Mouse (Mus musculus): ENCODE measurements around the gene 1700030K09Rik. TPM values are rescaled to one million over a fixed set of nuclear protein-coding genes. Genes with fewer than 3 reads are reported as not detected.

The 1700030K09Rik gene
- total and polyA plus RNA-seq, 3 experiments, result 8.4 to 10.3 TPM; not detected in 1

GRCm38 (mm10) chr8:72496217-72496616 is 52.5 kb downstream of the 1700030K09Rik start:
- H3K79me2 ChIP-seq (ENCODE audit: control insufficient read depth, insufficient read depth, low read length, poor library complexity), result peaks cover 33% of the 10 kb centered on the region
- no peaks in the 10 kb centered on the region for H3K27me3 ChIP-seq (ENCODE audit: control insufficient read depth in 1 of 2, insufficient read depth in 2 of 2, low read length in 2 of 2)
- DNase-seq (ENCODE audit: low read depth, low spot score), result no peak
- no peak for TF ChIP-seq SIN3A (IDR thresholded peaks at IDR 0.05; ENCODE audit: low read length)
- peaks cover 0 to 10% of the 10 kb centered on the region in 2 experiments; a peak in 1 of 4 replicates for H3K4me1 ChIP-seq (ENCODE audit: control insufficient read depth in 1 of 2, insufficient read depth in 2 of 2, low read length in 2 of 2)
- no peak overlapping the region for H3K27ac ChIP-seq (ENCODE audit: control insufficient read depth, low read depth, low read length)
- H3K9ac ChIP-seq (ENCODE audit: control insufficient read depth, low read depth, low read length, poor library complexity, severe bottlenecking), result no peak overlapping the region
- no peak overlapping the region for H3K4me3 ChIP-seq (ENCODE audit: control insufficient read depth in 1 of 2, insufficient read depth in 1 of 2, low read depth in 2 of 2, low read length in 2 of 2)
- H3K36me3 ChIP-seq (ENCODE audit: control insufficient read depth in 1 of 2, insufficient read depth in 2 of 2, low read length in 2 of 2), result peaks cover 4 to 7% of the 10 kb centered on the region in 2 experiments; a peak in 3 of 4 replicates
- H3K9me3 ChIP-seq (replicated peaks; ENCODE audit: insufficient read depth, low read length), result no peaks in the 10 kb centered on the region

GRCm38 (mm10) chr8:72497911-72498310 is 54.2 kb downstream of the 1700030K09Rik start:
- no peak overlapping the region for H3K27ac ChIP-seq (ENCODE audit: control insufficient read depth, low read depth, low read length)
- H3K36me3 ChIP-seq (ENCODE audit: control insufficient read depth in 1 of 2, insufficient read depth in 2 of 2, low read length in 2 of 2), result peaks cover 6 to 7% of the 10 kb centered on the region in 2 experiments
- H3K27me3 ChIP-seq (ENCODE audit: control insufficient read depth in 1 of 2, insufficient read depth in 2 of 2, low read length in 2 of 2), result no peaks in the 10 kb centered on the region
- peaks cover 37% of the 10 kb centered on the region for H3K79me2 ChIP-seq (ENCODE audit: control insufficient read depth, insufficient read depth, low read length, poor library complexity)
- no peak for DNase-seq (ENCODE audit: low read depth, low spot score)
- no peak overlapping the region for H3K9ac ChIP-seq (ENCODE audit: control insufficient read depth, low read depth, low read length, poor library complexity, severe bottlenecking)
- H3K4me3 ChIP-seq (ENCODE audit: control insufficient read depth in 1 of 2, insufficient read depth in 1 of 2, low read depth in 2 of 2, low read length in 2 of 2), result no peak overlapping the region
- H3K9me3 ChIP-seq (replicated peaks; ENCODE audit: insufficient read depth, low read length), result no peaks in the 10 kb centered on the region
- H3K4me1 ChIP-seq (ENCODE audit: control insufficient read depth in 1 of 2, insufficient read depth in 2 of 2, low read length in 2 of 2), result peaks cover 0 to 4% of the 10 kb centered on the region in 2 experiments; a peak in 1 of 4 replicates
- no peak for TF ChIP-seq MAZ (IDR thresholded peaks at IDR 0.05; ENCODE audit: low read depth, low read length)
- TF ChIP-seq SIN3A (IDR thresholded peaks at IDR 0.05; ENCODE audit: low read length), result no peak
- TF ChIP-seq USF2 (IDR thresholded peaks at IDR 0.05; ENCODE audit: borderline replicate concordance in 1 of 2, insufficient read depth in 1 of 2, low read depth in 1 of 2, low read length in 2 of 2), result no peak
- no peak for TF ChIP-seq UBTF (IDR thresholded peaks at IDR 0.05; ENCODE audit: borderline replicate concordance, insufficient read depth, low read depth, low read length)
- TF ChIP-seq CHD2 (IDR thresholded peaks at IDR 0.05; ENCODE audit: low read length), result no peak
- TF ChIP-seq MAFK (IDR thresholded peaks at IDR 0.05; ENCODE audit: borderline replicate concordance, low read depth, low read length), result no peak
- no peak for TF ChIP-seq GABPA (IDR thresholded peaks at IDR 0.05; ENCODE audit: low read depth, low read length)
- TF ChIP-seq E2F4 (IDR thresholded peaks at IDR 0.05; ENCODE audit: borderline replicate concordance, low read depth, low read length), result no peak
- no peak for TF ChIP-seq JUND (IDR thresholded peaks at IDR 0.05; ENCODE audit: low read depth, low read length)

DNA sequence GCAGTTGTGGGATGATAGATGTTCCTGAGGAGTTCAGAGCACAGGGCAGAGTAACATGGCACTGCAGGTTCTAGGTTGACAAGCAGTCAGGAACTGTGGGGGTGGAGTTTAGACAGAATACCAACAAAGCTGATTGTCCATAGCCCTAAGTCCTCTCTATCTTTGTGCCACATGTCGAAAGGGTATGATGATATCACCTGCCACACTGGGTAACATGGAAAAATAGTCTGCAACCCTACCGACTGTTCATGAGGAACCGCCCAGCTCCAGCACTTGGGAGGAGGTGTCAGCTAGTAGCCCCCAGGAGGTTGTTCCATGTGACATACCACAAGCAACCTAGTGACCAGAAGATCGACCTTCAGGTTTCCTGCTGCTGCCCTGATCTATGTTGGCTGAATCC is 54.8 kb downstream of the 1700030K09Rik start:
- no peaks in the 10 kb centered on the region for H3K9me3 ChIP-seq (replicated peaks; ENCODE audit: insufficient read depth, low read length)
- DNase-seq (ENCODE audit: low read depth, low spot score), result no peak
- no peak for TF ChIP-seq RCOR1 (IDR thresholded peaks at IDR 0.05; ENCODE audit: low read depth, low read length)
- TF ChIP-seq ZKSCAN1 (IDR thresholded peaks at IDR 0.05; ENCODE audit: low read depth, low read length), result no peak
- no peak for TF ChIP-seq MYB (IDR thresholded peaks at IDR 0.05; ENCODE audit: low read depth, low read length)
- TF ChIP-seq USF2 (IDR thresholded peaks at IDR 0.05; ENCODE audit: borderline replicate concordance in 1 of 2, insufficient read depth in 1 of 2, low read depth in 1 of 2, low read length in 2 of 2), result no peak
- TF ChIP-seq MAFK (IDR thresholded peaks at IDR 0.05; ENCODE audit: borderline replicate concordance, low read depth, low read length), result no peak
- no peak for TF ChIP-seq ZC3H11A (IDR thresholded peaks at IDR 0.05; ENCODE audit: low read depth, low read length)
- TF ChIP-seq SIN3A (IDR thresholded peaks at IDR 0.05; ENCODE audit: low read length), result no peak
- no peak for TF ChIP-seq BHLHE40 (IDR thresholded peaks at IDR 0.05; ENCODE audit: borderline replicate concordance, low read depth, low read length)
- TF ChIP-seq GATA1 (IDR thresholded peaks at IDR 0.05; ENCODE audit: low read depth, low read length), result no peak
- TF ChIP-seq ETS1 (IDR thresholded peaks at IDR 0.05; ENCODE audit: low read depth, low read length), result no peak
- no peak for TF ChIP-seq ZMIZ1 (IDR thresholded peaks at IDR 0.05; ENCODE audit: low read depth, low read length)
- TF ChIP-seq MYC (IDR thresholded peaks at IDR 0.05; ENCODE audit: low read depth, low read length), result no peak
- no peak for TF ChIP-seq TCF12 (IDR thresholded peaks at IDR 0.05; ENCODE audit: low read depth, low read length)
- no peak overlapping the region for H3K4me3 ChIP-seq (ENCODE audit: control insufficient read depth in 1 of 2, insufficient read depth in 1 of 2, low read depth in 2 of 2, low read length in 2 of 2)
- H3K27ac ChIP-seq (ENCODE audit: control insufficient read depth, low read depth, low read length), result no peak overlapping the region
- H3K36me3 ChIP-seq (ENCODE audit: control insufficient read depth in 1 of 2, insufficient read depth in 2 of 2, low read length in 2 of 2), result peaks cover 6 to 7% of the 10 kb centered on the region in 2 experiments
- peaks cover 0 to 3% of the 10 kb centered on the region in 2 experiments; a peak in 1 of 4 replicates for H3K4me1 ChIP-seq (ENCODE audit: control insufficient read depth in 1 of 2, insufficient read depth in 2 of 2, low read length in 2 of 2)
- H3K79me2 ChIP-seq (ENCODE audit: control insufficient read depth, insufficient read depth, low read length, poor library complexity), result peaks cover 41% of the 10 kb centered on the region
- no peak overlapping the region for H3K9ac ChIP-seq (ENCODE audit: control insufficient read depth, low read depth, low read length, poor library complexity, severe bottlenecking)
- H3K27me3 ChIP-seq (ENCODE audit: control insufficient read depth in 1 of 2, insufficient read depth in 2 of 2, low read length in 2 of 2), result no peaks in the 10 kb centered on the region

Data from MEL (cell line).